Mouse (Mus musculus) left cerebral cortex, adult 11 months (tissue): ENCODE measurements at regions not wholly inside any gene's neighbourhood (a gene's known extent, or its start where the extent isn't known, plus 50 kb on each side); places are given as distances from the start of the nearest gene placed in this dataset.
"Not testable (repeated sequence)": the region's sequence is repeated elsewhere in the genome, so short reads cannot be mapped to it uniquely, and the experiment has no call there.

Experiments used
- DNase-seq: peaks from one replicate; pipeline ENCODE4 v3.0.0; 2022; ENCODE audit warnings: low spot score

- DNase-seq, result no peak
These were observed 72.5 kb upstream of the Ccdc122 start for GRCm38 (mm10) chr14:76964046-76964445.

DNA sequence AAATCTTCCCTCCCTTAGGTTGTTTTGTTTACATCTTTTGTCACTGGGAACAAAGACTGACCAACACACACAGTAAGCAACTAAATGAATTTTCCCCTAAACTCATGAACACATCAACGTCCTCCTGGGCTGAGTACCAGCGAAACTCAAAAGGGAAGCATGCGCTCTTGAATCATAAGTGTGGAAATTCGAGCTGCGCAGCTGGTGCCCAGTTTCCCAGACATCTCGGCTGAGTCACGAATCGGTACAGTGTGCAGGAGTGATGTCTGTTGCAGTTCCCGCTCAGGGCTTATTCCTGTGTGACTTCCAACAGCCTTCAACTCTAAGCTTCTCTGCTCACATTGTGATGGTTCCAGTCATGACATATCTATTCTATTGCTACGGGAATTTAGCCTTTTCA, 77.7 kb upstream of the Ccdc122 start:
- peak; percentile 21 for DNase-seq

DNA sequence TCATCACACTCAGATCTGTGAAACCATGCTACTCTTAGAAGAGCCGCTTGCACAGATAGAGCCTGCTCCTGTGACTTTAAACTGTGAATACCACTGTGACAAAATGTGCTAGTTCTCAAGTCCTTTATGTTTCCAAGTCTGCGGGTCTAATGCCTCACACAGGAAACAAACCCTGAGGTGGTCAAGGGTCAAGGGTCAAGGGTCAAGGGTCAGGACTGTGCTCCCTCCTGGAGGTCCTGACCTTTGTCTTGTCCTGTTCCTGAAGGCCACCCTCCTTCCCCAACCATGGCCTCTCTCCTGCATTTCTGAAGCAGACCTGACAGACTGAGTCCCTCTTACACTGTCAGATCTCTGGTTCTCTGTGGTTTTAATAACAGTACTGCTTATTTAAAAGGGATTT, 79.4 kb upstream of the Ccdc122 start:
- DNase-seq, result no peak

DNA sequence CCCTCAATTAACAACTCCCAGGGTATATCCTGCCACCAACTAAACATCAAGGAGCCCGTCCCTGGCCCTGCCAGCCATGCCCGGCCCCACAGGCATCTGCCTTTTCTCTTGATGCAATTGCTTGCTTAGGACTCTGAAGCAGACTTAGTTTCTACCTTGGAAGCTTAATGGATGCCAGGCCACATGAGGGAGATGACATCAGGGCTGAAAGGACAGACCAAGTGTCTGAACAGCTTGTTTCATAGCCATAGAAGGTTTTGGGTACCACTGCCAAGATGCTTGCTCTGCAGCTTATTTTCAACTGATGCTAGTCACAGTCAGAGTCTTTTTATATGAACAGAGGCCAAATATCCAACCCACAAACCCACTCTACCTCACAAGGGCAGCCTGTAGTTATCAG, 83.4 kb upstream of the Ccdc122 start:
- no peak for DNase-seq

DNA sequence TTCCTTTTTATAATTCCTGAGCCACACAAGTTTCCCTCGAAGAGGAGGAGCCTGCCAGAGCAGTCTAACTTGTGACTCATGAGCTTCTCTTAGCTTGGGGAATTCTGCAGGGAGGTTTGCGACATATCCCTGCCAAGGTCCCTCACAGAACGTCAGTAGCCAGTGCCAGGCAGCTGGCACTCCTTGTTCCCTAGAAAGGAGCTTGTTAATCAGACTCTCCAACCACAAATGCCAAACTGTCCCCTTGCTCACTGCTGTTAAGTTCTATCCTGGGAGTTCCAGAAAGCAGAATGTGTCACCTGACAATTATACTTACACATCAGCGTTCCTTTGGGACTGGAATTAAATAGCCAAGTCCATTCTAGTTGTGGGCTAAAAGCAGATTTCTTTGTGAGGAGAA, 85.1 kb upstream of the Ccdc122 start:
- DNase-seq, result peak; percentile 21

- no peak for DNase-seq
These were observed 87.2 kb upstream of the Ccdc122 start for GRCm38 (mm10) chr14:76949388-76949787.

DNA sequence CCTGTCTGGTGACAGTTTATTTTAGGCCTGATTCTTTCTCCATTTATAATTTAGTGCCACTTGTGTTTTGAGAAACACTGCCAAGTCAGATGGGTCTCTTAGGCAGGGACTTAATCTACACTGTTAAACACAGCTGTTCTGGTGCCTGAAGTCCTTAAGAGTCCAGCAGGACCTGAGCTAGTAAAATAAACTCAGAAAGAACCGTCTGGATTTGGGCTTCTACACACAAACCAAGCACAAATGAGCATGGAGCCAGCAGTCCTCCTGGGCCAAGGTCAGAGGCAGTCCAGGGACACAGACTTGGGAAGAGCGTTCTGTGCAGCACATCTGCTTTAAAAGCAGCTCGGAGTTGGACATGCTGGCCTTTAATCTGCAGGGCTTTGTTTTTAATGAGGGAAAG, 87.6 kb upstream of the Ccdc122 start:
- no peak for DNase-seq

- DNase-seq, result no peak
These were observed 88.1 kb upstream of the Ccdc122 start for GRCm38 (mm10) chr14:76948481-76948880.

DNA sequence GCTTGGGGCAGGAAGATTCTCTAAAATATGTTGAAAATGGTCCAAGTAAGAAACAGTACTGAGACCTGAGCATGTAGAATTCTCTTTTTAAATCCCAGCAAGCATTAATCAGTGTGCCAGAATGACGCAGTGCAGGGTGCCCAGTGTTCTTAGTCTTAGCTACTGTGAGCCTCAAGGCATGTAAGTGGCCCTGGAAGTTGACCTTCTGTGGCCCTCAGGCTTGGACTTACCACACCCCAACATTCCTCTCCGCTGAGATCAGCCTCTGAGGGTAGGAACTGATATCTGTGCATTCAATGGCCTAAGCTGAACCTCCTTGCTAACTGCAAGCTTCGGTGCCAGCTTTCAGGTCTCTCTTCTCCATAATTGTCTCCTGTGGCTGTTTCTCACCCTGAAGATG, 89.4 kb upstream of the Ccdc122 start:
- DNase-seq, result no peak

- no peak for DNase-seq
These were observed 90.9 kb upstream of the Ccdc122 start for GRCm38 (mm10) chr14:76945626-76946025.

GRCm38 (mm10) chr14:76941474-76942212, 94.9 kb upstream of the Ccdc122 start:
- DNase-seq, result no peak

GRCm38 (mm10) chr14:76940507-76940906, 96.1 kb upstream of the Ccdc122 start:
- no peak for DNase-seq

DNA sequence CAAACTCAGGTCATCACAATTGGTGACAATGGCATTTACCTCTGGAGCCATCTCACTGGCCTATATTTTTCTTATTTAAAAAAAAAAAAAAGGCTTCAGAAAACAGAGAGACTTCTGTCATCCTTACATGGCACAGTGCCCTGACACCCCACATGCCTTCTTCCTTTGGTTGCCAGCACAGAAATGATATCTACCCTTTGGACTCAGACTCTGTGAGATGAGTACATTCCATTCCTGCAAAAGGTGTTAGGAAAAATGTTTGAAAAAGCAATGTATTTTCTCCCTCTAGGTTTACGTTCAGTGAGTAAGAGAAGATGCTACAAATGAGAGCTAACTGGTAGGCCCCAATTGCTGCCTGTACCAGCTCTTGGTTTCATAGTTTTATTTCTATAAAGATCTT, 99.9 kb upstream of the Ccdc122 start:
- DNase-seq, result no peak

- DNase-seq, result not testable (repeated sequence)
These were observed 100.5 kb upstream of the Ccdc122 start for GRCm38 (mm10) chr14:76936051-76936450.

GRCm38 (mm10) chr14:76935453-76935852, 101.1 kb upstream of the Ccdc122 start:
- no peak for DNase-seq

GRCm38 (mm10) chr14:76932890-76933289, 103.7 kb upstream of the Ccdc122 start:
- no peak for DNase-seq

DNA sequence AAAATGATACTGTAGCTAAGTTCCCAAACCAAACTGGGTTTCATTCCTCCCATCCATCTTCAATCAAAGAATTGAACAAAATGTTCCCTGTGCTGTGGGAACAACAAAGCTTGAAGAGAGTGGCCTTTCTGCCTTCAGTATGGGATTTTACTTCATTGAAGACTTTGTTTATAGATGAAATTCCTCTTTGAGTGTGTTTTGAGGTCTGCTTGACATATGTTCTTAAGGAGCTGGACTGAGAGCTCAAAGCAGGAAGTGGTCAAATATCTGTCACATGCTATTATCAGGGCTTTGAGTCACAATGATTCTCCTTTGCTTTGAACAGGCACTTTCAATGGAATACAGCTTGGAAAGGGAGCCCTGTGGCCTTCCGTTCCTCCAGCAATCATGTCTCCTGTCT, 105.2 kb upstream of the Ccdc122 start:
- DNase-seq, result no peak

DNA sequence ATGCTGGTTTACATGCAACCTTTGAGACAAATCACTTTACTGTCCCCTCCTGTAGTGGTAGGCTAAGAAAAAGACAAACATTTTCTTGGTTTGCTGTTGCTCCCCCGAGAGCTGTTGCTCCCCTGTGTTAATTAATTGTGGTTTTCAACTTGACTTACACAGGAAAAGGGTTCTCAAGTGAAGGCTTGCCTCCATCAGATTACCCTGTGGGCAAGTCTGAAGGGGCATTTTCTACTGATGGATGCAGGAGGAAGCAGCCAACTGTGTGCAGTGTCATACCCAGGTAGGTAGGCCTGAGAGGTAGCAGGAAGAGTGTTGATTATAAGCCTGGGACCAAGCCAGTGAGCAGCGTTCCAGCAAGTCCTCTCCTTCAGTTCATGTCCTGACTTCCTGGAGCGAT, 107.0 kb upstream of the Ccdc122 start:
- DNase-seq, result no peak

- DNase-seq, result no peak
These were observed 107.9 kb upstream of the Ccdc122 start for GRCm38 (mm10) chr14:76928706-76929105.

DNA sequence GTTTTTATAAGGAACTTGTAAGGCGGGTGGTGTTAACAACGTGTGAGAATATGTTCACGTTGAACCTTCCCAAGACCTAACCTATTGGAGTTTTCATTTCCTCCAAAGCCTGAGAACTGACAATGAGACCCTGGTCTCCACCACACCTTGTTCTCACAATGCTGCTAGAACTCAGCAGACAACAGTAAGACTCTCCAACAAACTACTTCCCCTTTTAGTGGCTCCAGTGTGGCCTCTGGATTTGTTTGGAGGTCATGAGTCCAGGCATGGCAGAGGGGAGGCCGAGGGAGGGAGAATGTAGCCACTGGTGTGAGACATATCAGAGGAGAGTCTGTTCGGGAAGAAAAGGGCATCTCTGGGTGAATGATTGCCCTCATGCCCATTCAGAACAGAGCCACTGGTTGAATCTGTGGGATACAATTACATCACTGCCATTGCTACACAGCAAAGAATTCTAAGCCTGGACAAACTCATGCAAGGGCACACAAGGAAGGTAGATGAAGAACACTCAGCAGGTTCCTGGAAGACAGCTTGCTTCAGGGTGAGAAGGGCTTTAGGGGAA, 109.2 kb upstream of the Ccdc122 start:
- DNase-seq, result no peak

- no peak for DNase-seq
These were observed 110.2 kb upstream of the Ccdc122 start for GRCm38 (mm10) chr14:76926416-76926815.

DNA sequence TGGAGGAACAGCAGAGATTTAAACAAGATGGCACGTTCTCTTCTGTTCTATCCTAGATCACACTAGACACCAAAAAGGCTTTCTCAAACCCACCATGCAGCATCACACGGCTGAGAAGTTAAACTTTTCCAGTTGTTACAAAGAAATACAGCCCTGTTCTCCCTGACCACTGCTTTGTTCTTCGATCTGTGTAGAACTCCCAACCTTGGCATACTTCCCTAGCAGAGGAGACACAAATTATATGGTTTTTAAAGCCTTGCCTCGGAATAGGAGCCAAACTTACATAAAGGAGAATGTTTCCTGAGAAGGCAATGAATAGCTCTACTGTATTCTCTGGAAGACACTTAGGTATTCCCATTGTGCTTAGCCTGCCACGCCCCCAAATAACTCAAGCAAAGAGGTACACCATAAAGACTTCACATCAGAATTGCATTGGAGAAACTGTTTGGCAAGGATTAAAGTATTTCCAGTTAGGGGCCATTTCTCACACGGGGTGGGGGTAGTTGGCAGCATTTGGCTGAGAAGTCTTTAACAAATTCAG, 114.1 kb upstream of the Ccdc122 start:
- DNase-seq, result no peak

- no peak for DNase-seq
These were observed 118.5 kb upstream of the Ccdc122 start for GRCm38 (mm10) chr14:76918091-76918490.
